ENCODE assay signal across 19 mouse cellular contexts in the genomic region with DNA sequence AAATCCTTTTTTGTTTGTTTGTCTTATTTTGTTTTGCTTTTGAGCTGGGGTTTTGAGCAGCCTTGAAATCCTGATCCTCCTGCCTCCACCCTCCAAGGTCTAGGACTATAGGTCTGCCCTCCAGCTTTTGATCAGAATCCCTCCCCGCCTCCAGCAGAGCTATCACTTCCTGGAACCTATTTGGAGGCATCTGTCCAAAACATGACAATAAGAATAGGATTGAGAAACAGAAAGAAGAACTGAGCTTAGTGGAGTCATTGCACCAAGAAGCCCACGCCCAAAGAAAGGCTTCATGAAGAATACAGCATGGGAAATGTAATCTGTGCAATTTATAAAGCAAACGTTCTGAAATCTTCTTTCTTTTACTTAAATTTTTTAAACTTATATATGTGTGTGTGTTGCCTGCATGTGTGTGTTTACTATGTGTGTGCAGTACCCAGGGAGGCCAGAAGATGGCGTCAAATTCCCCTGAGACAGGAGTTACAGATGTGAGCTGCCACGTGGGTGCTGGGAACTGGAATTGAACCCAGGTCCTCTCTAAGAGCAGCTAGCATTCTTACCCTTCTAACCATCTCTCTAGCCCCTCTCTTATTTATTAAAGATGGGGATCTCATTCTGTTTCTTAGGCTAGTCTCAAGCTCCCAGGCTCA. TPM values are rescaled to one million over a fixed set of nuclear protein-coding genes. Genes with fewer than 3 reads are reported as not detected.
DNase-seq lines count a peak whose midpoint lies in the region; ATAC-seq and TF ChIP-seq lines count a peak whose summit lies in the region.
"Had no signal": no experiment of that assay in that cellular context is flagged by ENCODE, and none has a peak within 500 bp of the region (broad histone marks: within the 10 kb centered on the region; RNA-seq: fewer than 3 reads in every experiment).

No protein-coding gene starts in this region.

- no peak for ATAC-seq in lung, postnatal 0 days
- ATAC-seq in heart, embryonic 12.5 days (ENCODE audit: insufficient number of reproducible peaks, low FRiP score), result no peak

- H3K27ac ChIP-seq in kidney, adult 2 months (ENCODE audit: insufficient read depth, low read depth, low read length), result no peak overlapping the region
- no peak overlapping the region for H3K27ac ChIP-seq in lung, postnatal 0 days (ENCODE audit: low read length)
- H3K27ac ChIP-seq in heart, embryonic 12.5 days (ENCODE audit: poor library complexity, severe bottlenecking), result no peak overlapping the region
- H3K27ac ChIP-seq: embryonic facial prominence, embryonic 15.5 days; forebrain, embryonic 12.5 days; hindbrain, embryonic 14.5 days; midbrain, embryonic 12.5 days had no signal

- H3K27me3 ChIP-seq in kidney, adult 2 months (replicated peaks; ENCODE audit: control insufficient read depth, insufficient read depth, low read length), result no peaks in the 10 kb centered on the region
- no peaks in the 10 kb centered on the region for H3K27me3 ChIP-seq in lung, postnatal 0 days (replicated peaks; ENCODE audit: insufficient read depth, low read length)
- H3K27me3 ChIP-seq in splenic B cell, adult 2 months (ENCODE audit: control insufficient read depth, insufficient read depth, low read length, poor library complexity, severe bottlenecking), result no peaks in the 10 kb centered on the region
- no peaks in the 10 kb centered on the region for H3K27me3 ChIP-seq in heart, embryonic 12.5 days (replicated peaks)
- H3K27me3 ChIP-seq: CH12.LX; embryonic facial prominence, embryonic 15.5 days; forebrain, embryonic 12.5 days; midbrain, embryonic 12.5 days had no signal

- WGBS in kidney, adult 2 months, result 90% methylated on average over 5 of the region's 5 CpGs
- 80% methylated on average over 5 of the region's 5 CpGs for WGBS in lung, postnatal 0 days
- 75% methylated on average over 5 of the region's 5 CpGs for WGBS in heart, embryonic 12.5 days

- TF ChIP-seq EP300 in lung, postnatal 0 days (IDR thresholded peaks at IDR 0.05), result no peak

- no peak overlapping the region for H3K9ac ChIP-seq in lung, postnatal 0 days (replicated peaks; ENCODE audit: low read depth)
- no peak overlapping the region for H3K9ac ChIP-seq in heart, embryonic 12.5 days
- H3K9ac ChIP-seq: embryonic facial prominence, embryonic 15.5 days; forebrain, embryonic 12.5 days; hindbrain, embryonic 14.5 days; midbrain, embryonic 12.5 days had no signal

- H3K36me3 ChIP-seq in kidney, adult 2 months (ENCODE audit: control insufficient read depth, insufficient read depth, low read length), result no peaks in the 10 kb centered on the region
- no peaks in the 10 kb centered on the region; the same call in 1 of the 2 replicates for H3K36me3 ChIP-seq in lung, postnatal 0 days (ENCODE audit: insufficient read depth, low read length)
- H3K36me3 ChIP-seq in splenic B cell, adult 2 months (ENCODE audit: control insufficient read depth, insufficient read depth, low read length, poor library complexity, severe bottlenecking), result peaks cover 6% of the 10 kb centered on the region
- peaks cover 24% of the 10 kb centered on the region for H3K36me3 ChIP-seq in heart, embryonic 12.5 days
- H3K36me3 ChIP-seq: midbrain, embryonic 12.5 days had no signal

- no peak for DNase-seq in kidney, adult 2 months
- DNase-seq in kidney, postnatal 10 days, result no peak
- no peak for DNase-seq in lung, postnatal 0 days (ENCODE audit: low spot score)
- DNase-seq in lung, postnatal 36 days, result no peak
- DNase-seq in ZHBTc4 (ENCODE audit: low read depth, low spot score), result peak; percentile 70
- peak; percentile 20 for DNase-seq in splenic B cell, adult 2 months (ENCODE audit: low read depth, low spot score)
- DNase-seq: cerebellum, adult 9-10 months; heart, adult 18-20 months; heart, postnatal 10 days; kidney, adult 9 months; lung, postnatal 14 days; right cerebral cortex, adult 18-20 months; thymus, adult 18-20 months had no signal

- H3K4me3 ChIP-seq in kidney, adult 2 months (ENCODE audit: insufficient read depth, low read depth, low read length), result no peak overlapping the region
- H3K4me3 ChIP-seq in lung, postnatal 0 days (ENCODE audit: low read depth, low read length), result no peak overlapping the region
- H3K4me3 ChIP-seq in heart, embryonic 12.5 days, result no peak overlapping the region
- H3K4me3 ChIP-seq: embryonic facial prominence, embryonic 15.5 days; forebrain, embryonic 12.5 days; midbrain, embryonic 12.5 days had no signal

- H3K4me1 ChIP-seq in kidney, adult 2 months (ENCODE audit: control insufficient read depth, insufficient read depth, low read length), result no peaks in the 10 kb centered on the region
- no peaks in the 10 kb centered on the region for H3K4me1 ChIP-seq in lung, postnatal 0 days (ENCODE audit: insufficient read depth, low read depth, low read length)
- no peaks in the 10 kb centered on the region for H3K4me1 ChIP-seq in heart, embryonic 12.5 days (replicated peaks)
- H3K4me1 ChIP-seq: embryonic facial prominence, embryonic 15.5 days; forebrain, embryonic 12.5 days; midbrain, embryonic 12.5 days had no signal

- H3K4me2 ChIP-seq in lung, postnatal 0 days (replicated peaks; ENCODE audit: low read depth, low read length), result no peak overlapping the region
- H3K4me2 ChIP-seq in heart, embryonic 12.5 days, result no peak overlapping the region
- H3K4me2 ChIP-seq: embryonic facial prominence, embryonic 15.5 days; forebrain, embryonic 12.5 days; hindbrain, embryonic 14.5 days; midbrain, embryonic 12.5 days had no signal

- TF ChIP-seq CTCF in kidney, adult 2 months (conservative IDR thresholded peaks at IDR 0.05; ENCODE audit: insufficient read depth, insufficient read length, low read depth, low read length), result 0 out of 2 replicates have a peak, but pooled peaks have one; percentile 1
- peak; percentile 12; the same call in 1 of the 2 replicates for TF ChIP-seq CTCF in lung, postnatal 0 days (IDR thresholded peaks at IDR 0.05)

- H3K9me3 ChIP-seq in lung, postnatal 0 days (ENCODE audit: low read length), result no peaks in the 10 kb centered on the region; the same call in 1 of the 2 replicates
- H3K9me3 ChIP-seq in heart, embryonic 12.5 days (replicated peaks), result peaks cover 11% of the 10 kb centered on the region

- no peak for TF ChIP-seq POLR2A in kidney, adult 2 months (IDR thresholded peaks at IDR 0.05; ENCODE audit: low read depth, low read length)

RNA-seq across cellular contexts. Expression of gene Rftn2, which starts 46.5 kb away (rescaled TPM):
- 1.7 and 2.2 TPM in 2 replicates for polyA plus RNA-seq in kidney, adult 2 months (2012; rRNA removed)
- polyA plus RNA-seq in lung, postnatal 0 days (2015; fragmentation: Nextera tagmentation; extraction: Ambion mirVana), result 13.6 and 13.9 TPM in 2 replicates
- 6.5 and 6.8 TPM in 2 replicates for polyA plus RNA-seq in heart, embryonic 12.5 days (2016; fragmentation: Nextera tagmentation; extraction: Ambion mirVana)

RNA-seq across cellular contexts. Expression of gene Mob4, which starts 49.0 kb away (rescaled TPM):
- polyA plus RNA-seq in kidney, adult 2 months (2012; rRNA removed), result 10.3 and 16.0 TPM in 2 replicates
- 109 and 114 TPM in 2 replicates for polyA plus RNA-seq in lung, postnatal 0 days (2015; fragmentation: Nextera tagmentation; extraction: Ambion mirVana)
- polyA plus RNA-seq in heart, embryonic 12.5 days (2016; fragmentation: Nextera tagmentation; extraction: Ambion mirVana), result 104 and 110 TPM in 2 replicates

RNA-seq across cellular contexts. Expression of gene Mars2, which starts 56.9 kb away (rescaled TPM):
- 1.6 and 1.9 TPM in 2 replicates for polyA plus RNA-seq in kidney, adult 2 months (2012; rRNA removed)
- polyA plus RNA-seq in lung, postnatal 0 days (2015; fragmentation: Nextera tagmentation; extraction: Ambion mirVana), result 1.3 and 1.4 TPM in 2 replicates
- polyA plus RNA-seq in heart, embryonic 12.5 days (2016; fragmentation: Nextera tagmentation; extraction: Ambion mirVana), result 4.0 and 4.1 TPM in 2 replicates

Comparison
In these comparisons a context has a peak if more than half of its experiments do, and no peak if none do; other contexts are left out.
1. DNase-seq: peak in ZHBTc4 (single experiment) and splenic B cell, adult 2 months (single experiment); none in kidney, adult 2 months (single experiment), kidney, postnatal 10 days (single experiment), lung, postnatal 0 days (single experiment) and lung, postnatal 36 days (single experiment).